In genomic region chr3:38394308-38394707, GRCm38 (mm10) we compare ENCODE assay signal across 18 mouse cellular contexts.
DNase-seq lines count a peak whose midpoint lies in the region; ATAC-seq lines count a peak whose summit lies in the region.
"Had no signal": no experiment of that assay in that cellular context is flagged by ENCODE, and none has a peak within 500 bp of the region (broad histone marks: within the 10 kb centered on the region; RNA-seq: fewer than 3 reads in every experiment).

No protein-coding gene starts in this region.

- ATAC-seq in CD4-positive, CD25-positive, alpha-beta regulatory T cell, adult 4 months: peak; percentile 64
- peak; percentile 77 for ATAC-seq in hematopoietic stem cell, adult 5-6 weeks (replicated peaks in 1 of 2; ENCODE audit: insufficient read depth in 1 of 2, low FRiP score in 2 of 2, low TSS enrichment in 1 of 2, low read depth in 1 of 2, poor library complexity in 2 of 2, severe bottlenecking in 2 of 2)
- peak; percentile 33 for ATAC-seq in megakaryocyte, adult 5-6 weeks (ENCODE audit: poor library complexity, severe bottlenecking)
- ATAC-seq: forebrain, embryonic 13.5 days; forebrain, embryonic 16.5 days; hindbrain, embryonic 16.5 days; intestine, postnatal 0 days had no signal

- no peak for DNase-seq in cerebellum, postnatal 36 days
- DNase-seq in kidney, postnatal 25 days: no peak
- DNase-seq in spleen, adult 12 weeks (ENCODE audit: low spot score): no peak
- DNase-seq: adrenal gland, postnatal 10 days; adrenal gland, postnatal 36 days; cerebellum, adult 18-20 months; cerebellum, adult 9-11 months; cerebellum, postnatal 25 days; gastrocnemius, adult 2 months; gastrocnemius, postnatal 14 days; heart, adult 11 months had no signal
